Mouse (Mus musculus): ENCODE results near the gene Ccdc141. TPM values are rescaled to one million over a fixed set of nuclear protein-coding genes. Genes with fewer than 3 reads are reported as not detected.

Ccdc141 gene
- polyA plus RNA-seq, 1 experiment from 2014 or later, result 139 TPM

- no peaks in the 10 kb centered on the region for H3K9me3 ChIP-seq (replicated peaks; ENCODE audit: control insufficient read depth, low read length)
- WGBS, result 16% methylated on average over 1 of the region's 1 CpGs
- H3K4me3 ChIP-seq (ENCODE audit: low read length), result no peak overlapping the region
- peaks cover 26% of the 10 kb centered on the region for H3K4me1 ChIP-seq (ENCODE audit: control insufficient read depth, insufficient read depth, low read length)
- H3K27me3 ChIP-seq (ENCODE audit: control insufficient read depth, insufficient read depth, low read length), result no peaks in the 10 kb centered on the region
- no peak overlapping the region for H3K9ac ChIP-seq (ENCODE audit: low read length)
- H3K4me2 ChIP-seq (ENCODE audit: low read depth, low read length), result no peak overlapping the region
- ATAC-seq (replicated peaks; ENCODE audit: extremely low read depth, insufficient read depth, low FRiP score), result no peak
- H3K36me3 ChIP-seq (ENCODE audit: control insufficient read depth, insufficient read depth), result peaks cover 8% of the 10 kb centered on the region; the same call in 1 of the 2 replicates
- no peak overlapping the region for H3K27ac ChIP-seq (ENCODE audit: low read length)
Measured at GRCm38 (mm10) chr2:77134906-77135305, 35.5 kb downstream of the Ccdc141 start.

GRCm38 (mm10) chr2:77133407-77133806 is 37.0 kb downstream of the Ccdc141 start:
- Histone ChIP-seq H3K9ac (ENCODE audit: low read length) (no peak overlapping the region), H3K27ac (ENCODE audit: low read length) (no peak overlapping the region), H3K4me3 (ENCODE audit: low read length) (no peak overlapping the region), H3K27me3 (ENCODE audit: control insufficient read depth, insufficient read depth, low read length) (no peaks in the 10 kb centered on the region), H3K4me2 (ENCODE audit: low read depth, low read length) (no peak overlapping the region), H3K36me3 (ENCODE audit: control insufficient read depth, insufficient read depth) (peaks cover 8% of the 10 kb centered on the region; the same call in 1 of the 2 replicates), H3K4me1 (ENCODE audit: control insufficient read depth, insufficient read depth, low read length) (peaks cover 25% of the 10 kb centered on the region), H3K9me3 (replicated peaks; ENCODE audit: control insufficient read depth, low read length) (no peaks in the 10 kb centered on the region)
- ATAC-seq (replicated peaks; ENCODE audit: extremely low read depth, insufficient read depth, low FRiP score), result no peak
- WGBS, result 80% methylated on average over 1 of the region's 1 CpGs

GRCm38 (mm10) chr2:77126939-77127338 is 43.5 kb downstream of the Ccdc141 start:
- H3K27ac ChIP-seq (ENCODE audit: low read length), result peak overlapping the region; percentile 80
- H3K9me3 ChIP-seq (replicated peaks; ENCODE audit: control insufficient read depth, low read length), result no peaks in the 10 kb centered on the region
- peak overlapping the region; percentile 35; the same call in 1 of the 2 replicates for H3K4me2 ChIP-seq (ENCODE audit: low read depth, low read length)
- H3K4me3 ChIP-seq (ENCODE audit: low read length), result no peak overlapping the region
- no peaks in the 10 kb centered on the region for H3K27me3 ChIP-seq (ENCODE audit: control insufficient read depth, insufficient read depth, low read length)
- H3K9ac ChIP-seq (ENCODE audit: low read length), result no peak overlapping the region
- H3K4me1 ChIP-seq (ENCODE audit: control insufficient read depth, insufficient read depth, low read length), result peaks cover 18% of the 10 kb centered on the region
- ATAC-seq (replicated peaks; ENCODE audit: extremely low read depth, insufficient read depth, low FRiP score), result peak; percentile 93
- H3K36me3 ChIP-seq (ENCODE audit: control insufficient read depth, insufficient read depth), result peaks cover 21% of the 10 kb centered on the region
- 38% methylated on average over 1 of the region's 1 CpGs for WGBS

GRCm38 (mm10) chr2:77118102-77118501 is 52.3 kb downstream of the Ccdc141 start:
- Histone ChIP-seq H3K4me1 (ENCODE audit: control insufficient read depth, insufficient read depth, low read length) (peaks cover 10% of the 10 kb centered on the region), H3K4me3 (ENCODE audit: low read length) (no peak overlapping the region), H3K9me3 (replicated peaks; ENCODE audit: control insufficient read depth, low read length) (no peaks in the 10 kb centered on the region), H3K27me3 (ENCODE audit: control insufficient read depth, insufficient read depth, low read length) (no peaks in the 10 kb centered on the region), H3K27ac (ENCODE audit: low read length) (no peak overlapping the region), H3K9ac (ENCODE audit: low read length) (no peak overlapping the region), H3K4me2 (ENCODE audit: low read depth, low read length) (no peak overlapping the region), H3K36me3 (ENCODE audit: control insufficient read depth, insufficient read depth) (peaks cover 6% of the 10 kb centered on the region)
- no peak for ATAC-seq (replicated peaks; ENCODE audit: extremely low read depth, insufficient read depth, low FRiP score)
- 40% methylated on average over 6 of the region's 6 CpGs for WGBS

GRCm38 (mm10) chr2:77114335-77114734 is 56.1 kb downstream of the Ccdc141 start:
- H3K27me3 ChIP-seq (ENCODE audit: control insufficient read depth, insufficient read depth, low read length), result no peaks in the 10 kb centered on the region
- 23% methylated on average over 2 of the region's 2 CpGs for WGBS
- no peak overlapping the region for H3K4me2 ChIP-seq (ENCODE audit: low read depth, low read length)
- no peaks in the 10 kb centered on the region for H3K9me3 ChIP-seq (replicated peaks; ENCODE audit: control insufficient read depth, low read length)
- H3K36me3 ChIP-seq (ENCODE audit: control insufficient read depth, insufficient read depth), result peaks cover 5% of the 10 kb centered on the region; the same call in 1 of the 2 replicates
- H3K4me3 ChIP-seq (ENCODE audit: low read length), result no peak overlapping the region
- H3K4me1 ChIP-seq (ENCODE audit: control insufficient read depth, insufficient read depth, low read length), result peaks cover 19% of the 10 kb centered on the region
- H3K9ac ChIP-seq (ENCODE audit: low read length), result no peak overlapping the region
- peak overlapping the region; percentile 85 for H3K27ac ChIP-seq (ENCODE audit: low read length)
- no peak for ATAC-seq (replicated peaks; ENCODE audit: extremely low read depth, insufficient read depth, low FRiP score)

GRCm38 (mm10) chr2:77113867-77114266 is 56.6 kb downstream of the Ccdc141 start:
- Histone ChIP-seq H3K4me1 (ENCODE audit: control insufficient read depth, insufficient read depth, low read length) (peaks cover 19% of the 10 kb centered on the region), H3K9me3 (replicated peaks; ENCODE audit: control insufficient read depth, low read length) (no peaks in the 10 kb centered on the region), H3K4me3 (ENCODE audit: low read length) (no peak overlapping the region), H3K27me3 (ENCODE audit: control insufficient read depth, insufficient read depth, low read length) (no peaks in the 10 kb centered on the region), H3K9ac (ENCODE audit: low read length) (peak overlapping the region; percentile 33; the same call in 1 of the 2 replicates), H3K4me2 (ENCODE audit: low read depth, low read length) (no peak overlapping the region), H3K36me3 (ENCODE audit: control insufficient read depth, insufficient read depth) (peaks cover 6% of the 10 kb centered on the region; the same call in 1 of the 2 replicates), H3K27ac (ENCODE audit: low read length) (peak overlapping the region; percentile 85)
- WGBS, result 60% methylated on average over 8 of the region's 8 CpGs
- ATAC-seq (replicated peaks; ENCODE audit: extremely low read depth, insufficient read depth, low FRiP score), result peak; percentile 53

- peak overlapping the region; percentile 40; the same call in 1 of the 2 replicates for H3K9ac ChIP-seq (ENCODE audit: low read length)
- H3K4me1 ChIP-seq (ENCODE audit: control insufficient read depth, insufficient read depth, low read length), result peaks cover 19% of the 10 kb centered on the region
- peak overlapping the region; percentile 68 for H3K27ac ChIP-seq (ENCODE audit: low read length)
- no peak overlapping the region for H3K4me3 ChIP-seq (ENCODE audit: low read length)
- ATAC-seq (replicated peaks; ENCODE audit: extremely low read depth, insufficient read depth, low FRiP score), result no peak
- no peak overlapping the region for H3K4me2 ChIP-seq (ENCODE audit: low read depth, low read length)
- H3K9me3 ChIP-seq (replicated peaks; ENCODE audit: control insufficient read depth, low read length), result no peaks in the 10 kb centered on the region
- peaks cover 12% of the 10 kb centered on the region for H3K36me3 ChIP-seq (ENCODE audit: control insufficient read depth, insufficient read depth)
- no peaks in the 10 kb centered on the region for H3K27me3 ChIP-seq (ENCODE audit: control insufficient read depth, insufficient read depth, low read length)
- 53% methylated on average over 5 of the region's 5 CpGs for WGBS
Measured at GRCm38 (mm10) chr2:77113026-77113425, 57.4 kb downstream of the Ccdc141 start.

GRCm38 (mm10) chr2:77111095-77111494 is 59.3 kb downstream of the Ccdc141 start:
- no peak overlapping the region for H3K9ac ChIP-seq (ENCODE audit: low read length)
- peaks cover 23% of the 10 kb centered on the region for H3K36me3 ChIP-seq (ENCODE audit: control insufficient read depth, insufficient read depth)

GRCm38 (mm10) chr2:77110365-77110764 is 60.1 kb downstream of the Ccdc141 start:
- Histone ChIP-seq H3K9me3 (replicated peaks; ENCODE audit: control insufficient read depth, low read length) (no peaks in the 10 kb centered on the region), H3K27me3 (ENCODE audit: control insufficient read depth, insufficient read depth, low read length) (no peaks in the 10 kb centered on the region), H3K4me3 (ENCODE audit: low read length) (no peak overlapping the region), H3K4me1 (ENCODE audit: control insufficient read depth, insufficient read depth, low read length) (peaks cover 21% of the 10 kb centered on the region), H3K4me2 (ENCODE audit: low read depth, low read length) (no peak overlapping the region), H3K9ac (ENCODE audit: low read length) (no peak overlapping the region), H3K27ac (ENCODE audit: low read length) (no peak overlapping the region), H3K36me3 (ENCODE audit: control insufficient read depth, insufficient read depth) (peaks cover 30% of the 10 kb centered on the region)
- ATAC-seq (replicated peaks; ENCODE audit: extremely low read depth, insufficient read depth, low FRiP score), result no peak
- WGBS, result 77% methylated on average over 4 of the region's 4 CpGs

More at GRCm38 (mm10) chr2:77111095-77111494, 59.3 kb downstream of the Ccdc141 start:
- H3K4me2 ChIP-seq (ENCODE audit: low read depth, low read length), result no peak overlapping the region
- no peak overlapping the region for H3K4me3 ChIP-seq (ENCODE audit: low read length)
- H3K27me3 ChIP-seq (ENCODE audit: control insufficient read depth, insufficient read depth, low read length), result no peaks in the 10 kb centered on the region
- H3K9me3 ChIP-seq (replicated peaks; ENCODE audit: control insufficient read depth, low read length), result no peaks in the 10 kb centered on the region
- ATAC-seq (replicated peaks; ENCODE audit: extremely low read depth, insufficient read depth, low FRiP score), result no peak
- no peak overlapping the region for H3K27ac ChIP-seq (ENCODE audit: low read length)
- H3K4me1 ChIP-seq (ENCODE audit: control insufficient read depth, insufficient read depth, low read length), result peaks cover 20% of the 10 kb centered on the region
- WGBS, result 83% methylated on average over 2 of the region's 2 CpGs

Measured in heart, embryonic 16.5 days (tissue).